Mouse (Mus musculus) hindbrain, embryonic 16.5 days (tissue): ENCODE data around the gene Olfr63. TPM values are rescaled to one million over a fixed set of nuclear protein-coding genes. Genes with fewer than 3 reads are reported as not detected.
A peak's percentile ranks its signal among the peaks of the same experiment; 100 is the strongest.
"Not testable (repeated sequence)": the region's sequence is repeated elsewhere in the genome, so short reads cannot be mapped to it uniquely, and the experiment has no call there.

ENCODE experiments used
- ATAC-seq: fragments of 200-750 bp; cut with Nextera tagmentation; 2 replicates; pipeline ENCODE4 v1.8.0; 2017; ENCODE audit warnings: moderate TSS enrichment, moderate library complexity
- H3K27ac ChIP-seq: fragments of 300-500 bp; sonication (generic); 2 replicates; pipeline ENCODE4 v1.5.1; 2014; ENCODE audit warnings: low read depth, mild to moderate bottlenecking, control low read depth, low read length, moderate library complexity
- H3K27me3 ChIP-seq: fragments of 300-500 bp; sonication (generic); replicated peaks from 2 replicates; pipeline ENCODE4 v1.6.1; 2014; ENCODE audit warnings: low read length; ENCODE audit not compliant: control insufficient read depth, insufficient read depth
- H3K36me3 ChIP-seq: fragments of 300-500 bp; sonication (generic); 2 replicates; pipeline ENCODE4 v1.6.1; 2014; ENCODE audit warnings: mild to moderate bottlenecking, low read length, moderate library complexity, mixed read lengths; ENCODE audit not compliant: control insufficient read depth, insufficient read depth
- H3K4me1 ChIP-seq: fragments of 300-500 bp; sonication (generic); 2 replicates; pipeline ENCODE4 v1.6.1; 2014; ENCODE audit warnings: low read depth, low read length; ENCODE audit not compliant: control insufficient read depth, insufficient read depth
- H3K4me2 ChIP-seq: fragments of 300-500 bp; sonication (generic); 2 replicates; pipeline ENCODE4 v1.6.1; 2014; ENCODE audit warnings: mild to moderate bottlenecking, low read length, control low read depth, moderate library complexity
- H3K4me3 ChIP-seq: fragments of 300-500 bp; sonication (generic); 2 replicates; pipeline ENCODE4 v1.5.1; 2014; ENCODE audit warnings: mild to moderate bottlenecking, low read length, control low read depth, moderate library complexity
- H3K9ac ChIP-seq: fragments of 300-500 bp; sonication (generic); 2 replicates; pipeline ENCODE4 v1.6.1; 2014; ENCODE audit warnings: low read depth, mild to moderate bottlenecking, control low read depth, low read length, moderate library complexity
- H3K9me3 ChIP-seq: fragments of 300-500 bp; sonication (generic); 2 replicates; pipeline ENCODE4 v1.6.1; 2014; ENCODE audit warnings: mild to moderate bottlenecking, low read length, moderate library complexity; ENCODE audit not compliant: control insufficient read depth
- WGBS: fragments of 180-500 bp; shearing (Covaris S2); extraction: QIAGEN DNeasy Blood & Tissue Kit; methylation state at CpG from one replicate; pipeline ENCODE4 v1.1.7; 2014; 5-methylcytosine and 5-hydroxymethylcytosine counted together
- polyA plus RNA-seq: library from polyadenylated mRNA; unstranded; fragments of >200 nt; fragmentation: Nextera tagmentation; extraction: Ambion mirVana; gene quantifications from 2 replicates; pipeline ENCODE4 v1.2.1, GENCODE M21; 2015

Gene Olfr63
- polyA plus RNA-seq, result 0.04 TPM in 1 of 2 replicates, not detected in the other

DNA sequence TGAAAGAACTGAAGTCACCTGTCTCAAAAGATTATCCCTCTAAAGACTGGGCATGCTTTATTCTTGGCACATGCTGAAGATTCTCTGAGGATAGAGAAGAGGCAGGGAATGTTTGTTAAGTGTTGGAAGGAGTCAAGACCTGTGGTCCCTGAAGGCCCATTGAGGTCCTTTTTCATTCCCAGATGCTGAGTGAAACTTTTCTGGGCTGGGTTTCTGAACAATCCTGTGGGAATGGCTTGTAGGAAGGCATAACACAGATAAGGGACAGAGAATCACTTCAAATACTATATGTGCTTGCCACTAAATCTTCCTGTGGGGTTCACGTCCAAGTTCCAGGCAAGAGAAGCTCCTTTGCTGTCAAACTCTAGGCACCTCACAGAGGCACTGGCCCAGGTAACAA lies at the start of gene Olfr63:
Gene Olfr63, plus strand, starts transcription at position 301 of the 400 bp plus-strand sequence.
- no peaks in the 10 kb centered on the region for H3K4me1 ChIP-seq
- H3K27ac ChIP-seq, result no peak within 1 kb of the TSS
- no peaks in the 10 kb centered on the region for H3K9me3 ChIP-seq
- H3K36me3 ChIP-seq, result no peaks in the 10 kb centered on the region
- H3K27me3 ChIP-seq, result 0 out of 2 replicates have a peak, but pooled peaks cover 5% of the 10 kb centered on the region
- 71% methylated on average over 1 of the region's 1 CpGs for WGBS
- H3K4me2 ChIP-seq, result no peak within 1 kb of the TSS
- no peak for ATAC-seq
- no peak within 1 kb of the TSS for H3K4me3 ChIP-seq
- no peak within 1 kb of the TSS for H3K9ac ChIP-seq

DNA sequence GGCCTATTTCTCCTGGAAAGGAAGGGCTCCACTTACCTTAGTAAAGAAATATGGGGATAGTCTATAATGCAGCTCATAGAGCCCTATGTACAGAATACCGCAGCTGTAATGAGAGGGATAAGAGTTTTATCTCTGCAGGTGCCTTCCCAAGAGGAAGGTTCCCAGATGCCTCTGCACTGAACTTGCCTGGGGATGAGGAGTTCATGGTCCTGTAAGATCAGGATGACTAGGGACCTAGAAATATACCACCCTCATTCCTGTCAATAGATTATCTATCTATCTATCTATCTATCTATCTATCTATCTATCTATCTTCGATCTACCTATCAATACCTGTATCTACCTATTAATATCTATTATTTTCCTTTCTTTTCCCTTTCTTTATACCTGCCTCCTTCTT lies 42.9 kb upstream of the Olfr63 start, which contains the start of gene Olfr1564:
Gene Olfr1564, minus strand, starts transcription at position 101 of the 400 bp plus-strand sequence.
- Histone ChIP-seq H3K9me3 (peaks cover 10% of the 10 kb centered on the region), H3K36me3 (no peaks in the 10 kb centered on the region), H3K9ac (no peak within 1 kb of the TSS), H3K27ac (no peak within 1 kb of the TSS), H3K4me2 (no peak within 1 kb of the TSS), H3K27me3 (no peaks in the 10 kb centered on the region), H3K4me3 (no peak within 1 kb of the TSS), H3K4me1 (no peaks in the 10 kb centered on the region)
- no peak for ATAC-seq
- 92% methylated on average over 2 of the region's 2 CpGs for WGBS

DNA sequence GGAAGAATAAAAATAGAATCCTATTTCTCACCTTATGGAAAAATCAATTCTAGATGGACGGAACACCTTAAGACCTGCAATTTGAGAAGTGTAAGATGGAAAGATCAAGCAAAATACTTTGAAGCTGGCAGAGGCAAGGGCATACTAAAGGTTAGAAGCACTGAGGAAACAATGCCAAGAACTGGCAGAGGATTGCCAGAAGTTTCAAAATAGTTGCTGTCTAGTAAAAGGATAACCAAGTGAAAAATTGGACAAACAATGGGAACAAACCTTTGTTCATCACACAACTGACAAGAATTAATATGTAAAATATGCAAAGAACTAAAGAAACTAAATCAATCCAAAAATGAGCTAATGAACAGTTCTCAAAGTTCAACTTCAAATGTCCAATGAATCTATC lies 27.8 kb upstream of the Olfr63 start:
- not testable (repeated sequence) for H3K27ac ChIP-seq, H3K4me3 ChIP-seq, ATAC-seq, H3K27me3 ChIP-seq, H3K4me2 ChIP-seq, H3K9ac ChIP-seq, H3K4me1 ChIP-seq
- 98% methylated on average over 1 of the region's 1 CpGs for WGBS
- H3K9me3 ChIP-seq, result peaks cover 14% of the 10 kb centered on the region
- H3K36me3 ChIP-seq, result peaks cover 16% of the 10 kb centered on the region

DNA sequence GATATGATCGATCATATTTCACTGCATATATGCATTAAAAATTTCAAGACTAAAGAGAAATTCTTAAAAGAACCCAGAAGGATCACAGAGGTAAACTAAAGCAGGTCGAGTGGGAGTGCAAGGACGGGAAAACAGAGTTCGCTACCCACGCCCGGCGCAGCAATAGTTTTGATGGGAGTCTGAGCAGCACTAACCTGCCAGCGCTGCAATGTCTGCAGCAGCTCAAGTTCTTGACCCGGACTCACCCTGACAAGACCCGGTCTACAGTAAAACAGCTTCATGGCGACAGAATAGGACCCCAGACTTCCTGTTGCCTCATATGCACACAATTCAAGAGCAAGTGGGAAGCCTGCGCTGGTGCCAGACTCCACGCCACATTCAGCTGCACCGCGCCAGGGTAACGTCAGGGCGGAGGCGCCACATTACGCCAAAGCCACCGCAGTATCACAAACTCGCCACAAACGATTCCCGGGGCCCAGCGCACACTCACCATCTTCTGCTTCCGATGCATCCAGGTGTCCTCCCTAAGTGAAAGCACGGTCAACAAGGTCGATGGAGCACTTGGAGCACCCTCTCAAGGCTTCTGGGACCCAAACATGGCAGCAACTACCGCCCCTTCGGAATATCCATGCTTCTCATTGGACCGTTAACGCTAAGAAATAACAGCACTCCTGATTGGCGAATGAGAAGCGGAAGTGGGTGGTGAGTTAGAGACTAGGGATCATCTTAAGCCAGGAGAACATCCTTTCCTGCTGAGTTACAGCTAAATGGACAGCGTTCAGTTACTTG lies 9.8 kb upstream of the Olfr63 start, which contains the start of gene Zfp955a:
Gene Zfp955a, minus strand, starts transcription at position 616 of the 789 bp plus-strand sequence.
- not testable (repeated sequence) for H3K9me3 ChIP-seq, H3K4me1 ChIP-seq, H3K27me3 ChIP-seq, H3K36me3 ChIP-seq, H3K4me3 ChIP-seq, H3K27ac ChIP-seq, H3K9ac ChIP-seq
- WGBS, result 29% methylated on average over 1 of the region's 34 CpGs
- peak within 1 kb of the TSS; percentile 15; the same call in 1 of the 2 replicates for H3K4me2 ChIP-seq
- peak; percentile 100 for ATAC-seq

DNA sequence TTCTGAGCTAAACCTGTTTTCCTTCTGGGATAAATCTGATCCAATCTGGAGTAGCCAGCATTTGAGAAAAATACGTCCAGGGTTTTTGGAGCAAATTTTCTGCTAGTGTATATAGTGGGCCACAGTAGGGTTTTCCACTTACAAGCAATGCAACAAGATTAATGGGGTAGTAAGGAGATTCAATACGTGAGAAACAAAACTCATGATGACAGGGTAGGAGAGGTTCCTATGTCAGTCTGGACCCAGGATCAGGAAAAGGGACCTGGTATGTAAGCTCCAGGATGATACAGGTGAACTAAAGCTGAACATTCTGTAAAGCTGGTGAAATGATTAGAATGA lies 9.2 kb upstream of the Olfr63 start:
- H3K9ac ChIP-seq, H3K9me3 ChIP-seq, H3K27ac ChIP-seq, H3K4me1 ChIP-seq, H3K36me3 ChIP-seq, H3K4me2 ChIP-seq, H3K4me3 ChIP-seq, H3K27me3 ChIP-seq: not testable (repeated sequence)
- peak; percentile 66 for ATAC-seq
- WGBS, result no CpG with 5 or more reads among the region's 2 CpGs

GRCm38 (mm10) chr17:33268907-33269306 lies 4.4 kb downstream of the Olfr63 start:
- WGBS, result 87% methylated on average over 9 of the region's 9 CpGs
- Histone ChIP-seq H3K27ac (no peak overlapping the region), H3K9me3 (no peaks in the 10 kb centered on the region), H3K27me3 (0 out of 2 replicates have a peak, but pooled peaks cover 5% of the 10 kb centered on the region), H3K4me1 (no peaks in the 10 kb centered on the region), H3K4me3 (no peak overlapping the region), H3K9ac (no peak overlapping the region), H3K4me2 (no peak overlapping the region), H3K36me3 (no peaks in the 10 kb centered on the region)
- ATAC-seq, result no peak

DNA sequence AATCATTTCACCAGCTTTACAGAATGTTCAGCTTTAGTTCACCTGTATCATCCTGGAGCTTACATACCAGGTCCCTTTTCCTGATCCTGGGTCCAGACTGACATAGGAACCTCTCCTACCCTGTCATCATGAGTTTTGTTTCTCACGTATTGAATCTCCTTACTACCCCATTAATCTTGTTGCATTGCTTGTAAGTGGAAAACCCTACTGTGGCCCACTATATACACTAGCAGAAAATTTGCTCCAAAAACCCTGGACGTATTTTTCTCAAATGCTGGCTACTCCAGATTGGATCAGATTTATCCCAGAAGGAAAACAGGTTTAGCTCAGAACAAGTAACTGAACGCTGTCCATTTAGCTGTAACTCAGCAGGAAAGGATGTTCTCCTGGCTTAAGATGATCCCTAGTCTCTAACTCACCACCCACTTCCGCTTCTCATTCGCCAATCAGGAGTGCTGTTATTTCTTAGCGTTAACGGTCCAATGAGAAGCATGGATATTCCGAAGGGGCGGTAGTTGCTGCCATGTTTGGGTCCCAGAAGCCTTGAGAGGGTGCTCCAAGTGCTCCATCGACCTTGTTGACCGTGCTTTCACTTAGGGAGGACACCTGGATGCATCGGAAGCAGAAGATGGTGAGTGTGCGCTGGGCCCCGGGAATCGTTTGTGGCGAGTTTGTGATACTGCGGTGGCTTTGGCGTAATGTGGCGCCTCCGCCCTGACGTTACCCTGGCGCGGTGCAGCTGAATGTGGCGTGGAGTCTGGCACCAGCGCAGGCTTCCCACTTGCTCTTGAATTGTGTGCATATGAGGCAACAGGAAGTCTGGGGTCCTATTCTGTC lies 24.8 kb downstream of the Olfr63 start, which contains the start of gene Zfp955b:
Gene Zfp955b, plus strand, starts transcription at position 506 of the 837 bp plus-strand sequence.
- H3K36me3 ChIP-seq, H3K9ac ChIP-seq, H3K27me3 ChIP-seq, H3K4me3 ChIP-seq, H3K27ac ChIP-seq, H3K4me1 ChIP-seq, H3K9me3 ChIP-seq: not testable (repeated sequence)
- no CpG with 5 or more reads among the region's 25 CpGs for WGBS
- peak within 1 kb of the TSS; percentile 19; the same call in 1 of the 2 replicates for H3K4me2 ChIP-seq
- ATAC-seq, result peak; percentile 100

DNA sequence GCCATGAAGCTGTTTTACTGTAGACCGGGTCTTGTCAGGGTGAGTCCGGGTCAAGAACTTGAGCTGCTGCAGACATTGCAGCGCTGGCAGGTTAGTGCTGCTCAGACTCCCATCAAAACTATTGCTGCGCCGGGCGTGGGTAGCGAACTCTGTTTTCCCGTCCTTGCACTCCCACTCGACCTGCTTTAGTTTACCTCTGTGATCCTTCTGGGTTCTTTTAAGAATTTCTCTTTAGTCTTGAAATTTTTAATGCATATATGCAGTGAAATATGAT lies 25.3 kb downstream of the Olfr63 start:
- H3K4me3 ChIP-seq, H3K27me3 ChIP-seq, H3K4me1 ChIP-seq, H3K9me3 ChIP-seq, H3K4me2 ChIP-seq, ATAC-seq, H3K36me3 ChIP-seq, H3K9ac ChIP-seq, H3K27ac ChIP-seq: not testable (repeated sequence)
- WGBS, result no CpG with 5 or more reads among the region's 9 CpGs
